Mouse (Mus musculus) liver, embryonic 14.5 days (tissue): ENCODE measurements around the gene Cma1. TPM values are rescaled to one million over a fixed set of nuclear protein-coding genes. Genes with fewer than 3 reads are reported as not detected.
"Not testable (repeated sequence)": the region's sequence is repeated elsewhere in the genome, so short reads cannot be mapped to it uniquely, and the experiment has no call there.

Experiments
- ATAC-seq: fragments of 200-750 bp; cut with Nextera tagmentation; 2 replicates; pipeline ENCODE4 v1.8.0; 2017; ENCODE audit warnings: moderate number of reproducible peaks, mild to moderate bottlenecking, moderate library complexity; ENCODE audit not compliant: insufficient read depth
- DNase-seq, 3 experiments: peaks; one replicate each; pipeline ENCODE4 v3.0.0-alpha.2; 2012 to 2013; ENCODE audit warnings: low read depth in 3 of 3, low spot score in 3 of 3
- H3K27ac ChIP-seq: fragments of 300-500 bp; sonication (generic); 2 replicates; pipeline ENCODE4 v1.5.1; 2014; ENCODE audit warnings: moderate library complexity, mild to moderate bottlenecking, control low read depth, inconsistent platforms
- H3K27me3 ChIP-seq: fragments of 300-500 bp; sonication (generic); 2 replicates; pipeline ENCODE4 v1.6.1; 2014; ENCODE audit warnings: mild to moderate bottlenecking, low read length, moderate library complexity; ENCODE audit not compliant: control insufficient read depth, insufficient read depth
- H3K36me3 ChIP-seq: fragments of 300-500 bp; sonication (generic); replicated peaks from 2 replicates; pipeline ENCODE4 v1.6.1; 2014; ENCODE audit warnings: low read depth; ENCODE audit not compliant: control insufficient read depth, insufficient read depth
- H3K4me1 ChIP-seq, 2 experiments: fragments of 200-500 bp in 1 of 2; fragments of 300-500 bp in 1 of 2; sonication (generic) in 1 of 2; replicated peaks; 2 replicates each; pipeline ENCODE4 v1.6.1; 2012 to 2014; ENCODE audit warnings: antibody characterized with exemption in 1 of 2, inconsistent platforms in 1 of 2, low read length in 1 of 2; ENCODE audit not compliant: control insufficient read depth in 2 of 2, insufficient read depth in 2 of 2
- H3K4me2 ChIP-seq: fragments of 300-500 bp; sonication (generic); 2 replicates; pipeline ENCODE4 v1.6.1; 2014; ENCODE audit warnings: low read depth, mild to moderate bottlenecking, control low read depth, moderate library complexity
- H3K4me3 ChIP-seq, 2 experiments: fragments of 200-500 bp in 1 of 2; fragments of 300-500 bp in 1 of 2; sonication (generic) in 1 of 2; 2 replicates each; pipeline ENCODE4 v1.5.1; 2012 to 2014; ENCODE audit warnings: low read depth in 2 of 2, low read length in 2 of 2, mild to moderate bottlenecking in 2 of 2, control low read depth in 1 of 2, inconsistent platforms in 1 of 2, moderate library complexity in 1 of 2; ENCODE audit not compliant: insufficient read depth in 1 of 2
- H3K9ac ChIP-seq: fragments of 300-500 bp; sonication (generic); replicated peaks from 2 replicates; pipeline ENCODE4 v1.6.1; 2014; ENCODE audit warnings: mild to moderate bottlenecking, control low read depth, moderate library complexity
- H3K9me3 ChIP-seq: fragments of 300-500 bp; sonication (generic); 2 replicates; pipeline ENCODE4 v1.6.1; 2016; ENCODE audit warnings: low read length, mixed read lengths; ENCODE audit not compliant: control insufficient read depth
- CTCF ChIP-seq: IDR thresholded peaks from 2 replicates; pipeline ENCODE4 v1.5.1; 2016; ENCODE audit warnings: antibody characterized with exemption, low read depth, control low read depth
- EP300 ChIP-seq: IDR thresholded peaks from 2 replicates; pipeline ENCODE4 v1.6.1; 2016; ENCODE audit warnings: antibody characterized with exemption, low read depth
- WGBS: fragments of 180-500 bp; shearing (Covaris S2); extraction: QIAGEN DNeasy Blood & Tissue Kit; methylation state at CpG from one replicate; pipeline ENCODE4 v1.1.7; 2014; ENCODE audit not compliant: insufficient replicate concordance; 5-methylcytosine and 5-hydroxymethylcytosine counted together
- polyA plus RNA-seq, 2 experiments: library from polyadenylated mRNA; depleted of rRNA in 1 of 2; stranded (reverse) in 1 of 2; unstranded in 1 of 2; fragments of >200 nt; fragmentation: Nextera tagmentation in 1 of 2; extraction: Ambion mirVana in 1 of 2; gene quantifications; 2 replicates each; pipeline versions ENCODE4 v1.2.1 to v1.2.3; 2012 to 2014

The Cma1 gene
- polyA plus RNA-seq (2012; rRNA removed) (0.12 and 0.13 TPM in 2 replicates), polyA plus RNA-seq (2014; fragmentation: Nextera tagmentation; extraction: Ambion mirVana) (0.15 and 0.25 TPM in 2 replicates)

DNA sequence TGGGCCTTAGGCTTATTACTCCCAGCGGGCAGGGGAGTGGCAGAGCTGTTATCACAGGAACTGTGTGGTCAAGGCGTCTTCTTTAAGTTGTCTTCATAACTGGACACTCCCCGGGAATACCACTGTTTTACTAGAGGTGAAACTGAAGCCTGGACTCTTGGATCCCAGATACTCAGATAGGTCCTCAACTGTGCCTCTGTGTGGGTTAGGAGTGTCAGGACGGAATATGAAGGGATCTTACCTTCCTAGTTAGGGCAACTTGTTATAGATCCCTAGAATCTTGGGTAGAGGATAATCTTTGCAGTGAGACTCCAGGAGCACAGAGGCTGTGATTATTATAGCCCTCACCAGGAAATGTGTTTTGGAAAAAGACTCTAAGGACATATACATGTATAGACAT is at the start of gene Cma1:
Cma1 (minus strand) TSS at position 101 of the 400 bp plus-strand sequence.
- no peak within 1 kb of the TSS for H3K4me2 ChIP-seq

DNA sequence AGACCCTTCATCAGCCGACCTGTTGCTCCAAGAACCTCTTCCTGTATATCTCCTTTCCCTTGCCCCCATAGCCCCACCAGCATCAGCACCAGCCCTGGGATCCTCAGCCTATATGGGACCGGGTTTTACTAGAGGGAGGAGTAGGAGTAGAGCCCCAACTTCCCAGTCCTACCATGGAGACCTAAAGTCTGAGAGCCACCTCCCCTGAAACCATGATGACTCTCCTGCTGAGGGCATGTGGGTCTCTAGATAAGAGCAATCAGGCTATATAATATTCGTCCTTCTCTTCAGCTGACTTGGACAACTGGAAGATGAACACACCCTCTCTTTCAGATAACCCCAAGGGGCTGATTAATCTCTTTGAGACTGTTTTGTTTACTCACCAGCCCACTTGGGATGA is 43.0 kb upstream of the Cma1 start:
- WGBS = 10% methylated on average over 1 of the region's 3 CpGs
- ATAC-seq (peak; percentile 79), DNase-seq (peak; percentile 7 to 14 (median 9))

More for the DNA sequence above, at the start of gene Cma1:
- 34% methylated on average over 4 of the region's 4 CpGs for WGBS
- Histone ChIP-seq H3K27ac (no peak within 1 kb of the TSS), H3K9ac (no peak within 1 kb of the TSS), H3K36me3 (no peaks in the 10 kb centered on the region), H3K4me3 (no peak within 1 kb of the TSS), H3K4me1 (peaks cover 0 to 6% of the 10 kb centered on the region in 2 experiments; a peak in 2 of 4 replicates), H3K9me3 (no peaks in the 10 kb centered on the region), H3K27me3 (no peaks in the 10 kb centered on the region)
- TF ChIP-seq EP300 (no peak), CTCF (no peak)
- ATAC-seq (no peak), DNase-seq (no peak)

DNA sequence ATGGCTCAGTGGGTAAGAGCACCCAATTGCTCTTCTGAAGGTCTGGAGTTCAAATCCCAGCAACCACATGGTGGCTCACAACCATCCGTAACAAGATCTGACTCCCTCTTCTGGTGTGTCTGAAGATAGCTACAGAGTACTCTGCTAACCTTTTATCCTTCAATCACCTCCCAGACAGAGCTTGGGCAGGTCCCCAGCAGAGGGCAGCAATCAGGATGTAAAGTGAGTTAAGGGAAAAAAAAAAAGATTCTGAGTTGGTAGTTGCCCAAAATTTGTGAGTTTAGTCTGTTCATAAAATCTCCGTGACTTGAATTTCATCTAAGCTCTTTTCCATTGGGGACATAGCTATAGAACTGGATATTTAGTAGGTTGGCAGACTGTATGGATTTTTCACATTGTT is 19.4 kb upstream of the Cma1 start:
- H3K36me3 ChIP-seq, DNase-seq, H3K4me3 ChIP-seq, H3K27me3 ChIP-seq, H3K9ac ChIP-seq, H3K9me3 ChIP-seq, H3K4me2 ChIP-seq, ATAC-seq, H3K27ac ChIP-seq, H3K4me1 ChIP-seq: not testable (repeated sequence)
- 46% methylated on average over 2 of the region's 2 CpGs for WGBS
- peak; percentile 33; the same call in 1 of the 2 replicates for TF ChIP-seq CTCF

More for the DNA sequence above, 43.0 kb upstream of the Cma1 start:
- H3K36me3 ChIP-seq, H3K4me3 ChIP-seq, H3K27me3 ChIP-seq, H3K4me2 ChIP-seq, H3K27ac ChIP-seq, H3K9ac ChIP-seq, H3K4me1 ChIP-seq, H3K9me3 ChIP-seq: not testable (repeated sequence)
- peak; percentile 64 for TF ChIP-seq EP300

DNA sequence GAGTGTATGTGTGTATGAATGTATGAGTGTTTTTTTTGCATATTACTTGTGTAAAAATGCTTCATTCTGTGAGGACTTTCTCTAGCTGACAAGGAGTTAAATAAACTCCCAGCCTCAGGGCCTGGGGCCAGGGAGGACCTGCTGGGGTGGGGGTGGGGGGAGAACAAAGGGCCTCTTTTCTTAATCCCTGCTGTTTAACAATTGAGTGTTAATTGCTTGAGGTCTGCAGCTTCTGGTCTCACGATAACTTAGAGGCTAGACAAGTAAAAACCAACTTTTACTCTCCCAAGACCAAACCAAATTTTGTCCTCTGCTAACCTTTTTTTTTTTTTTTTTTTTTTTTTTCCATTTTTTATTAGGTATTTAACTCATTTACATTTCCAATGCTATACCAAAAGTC is 18.8 kb upstream of the Cma1 start:
- TF ChIP-seq CTCF (no peak), EP300 (no peak)
- no peaks in the 10 kb centered on the region for H3K9me3 ChIP-seq
- WGBS = 55% methylated on average over 1 of the region's 1 CpGs
- H3K27ac ChIP-seq = no peak overlapping the region
- H3K36me3 ChIP-seq = no peaks in the 10 kb centered on the region
- H3K4me3 ChIP-seq = no peak overlapping the region
- no peaks in the 10 kb centered on the region for H3K4me1 ChIP-seq
- no peak overlapping the region for H3K4me2 ChIP-seq
- H3K9ac ChIP-seq = no peak overlapping the region
- H3K27me3 ChIP-seq = no peaks in the 10 kb centered on the region
- ATAC-seq (no peak), DNase-seq (no peak)

DNA sequence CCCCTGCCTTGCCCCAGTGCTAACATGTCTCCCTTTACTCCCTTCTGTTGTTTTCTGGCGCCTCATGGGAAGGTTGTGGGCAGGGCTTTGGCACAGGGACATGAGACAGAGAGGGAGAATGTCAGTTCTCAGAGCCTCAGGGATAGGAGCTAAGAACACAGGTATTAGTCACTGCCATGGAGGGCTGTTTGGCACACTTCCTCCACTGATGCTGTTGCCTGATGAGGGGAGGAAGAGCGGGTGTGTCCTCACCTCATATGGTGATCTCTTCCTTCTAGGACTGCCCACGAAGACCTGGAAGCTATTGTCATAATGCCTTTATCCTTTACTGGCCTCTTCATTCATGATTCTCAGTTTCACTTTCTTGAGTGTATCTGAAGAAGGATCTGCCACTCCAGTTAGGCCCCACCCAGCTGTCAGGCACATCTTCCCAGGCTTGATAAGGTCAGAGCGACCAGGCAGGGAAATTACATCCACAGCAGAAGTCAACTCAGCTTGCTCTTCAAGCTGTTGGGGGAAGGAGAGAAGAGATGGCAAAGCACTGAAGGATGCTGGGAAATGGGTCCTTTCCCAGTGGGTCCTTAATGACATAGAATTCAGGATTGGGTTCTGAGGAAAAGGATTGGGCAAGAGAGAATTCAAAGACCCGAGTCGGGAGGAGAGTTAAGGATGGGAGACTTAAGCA is 6.0 kb upstream of the Cma1 start, which contains the start of gene Cma2:
Cma2 (plus strand) TSS at position 635 of the 685 bp plus-strand sequence.
- H3K9me3 ChIP-seq = no peaks in the 10 kb centered on the region
- ATAC-seq (no peak), DNase-seq (no peak)
- H3K36me3 ChIP-seq = no peaks in the 10 kb centered on the region
- H3K4me1 ChIP-seq = peaks cover 0 to 7% of the 10 kb centered on the region in 2 experiments; a peak in 1 of 4 replicates
- H3K4me2 ChIP-seq = no peak within 1 kb of the TSS
- no peaks in the 10 kb centered on the region for H3K27me3 ChIP-seq
- 52% methylated on average over 6 of the region's 6 CpGs for WGBS
- H3K9ac ChIP-seq = no peak within 1 kb of the TSS
- H3K4me3 ChIP-seq = no peak within 1 kb of the TSS
- TF ChIP-seq CTCF = no peak
- no peak for TF ChIP-seq EP300
- H3K27ac ChIP-seq = no peak within 1 kb of the TSS
